Mouse (Mus musculus): ENCODE measurements around the gene Olfr522.

- no peak for TF ChIP-seq POLR2A (IDR thresholded peaks at IDR 0.05; ENCODE audit: low read depth, low read length)
- TF ChIP-seq JUND (conservative IDR thresholded peaks at IDR 0.05; ENCODE audit: low read depth, low read length), result no peak
- TF ChIP-seq TCF12 (IDR thresholded peaks at IDR 0.05; ENCODE audit: low read depth, low read length), result no peak
- TF ChIP-seq MAFK (IDR thresholded peaks at IDR 0.05; ENCODE audit: insufficient replicate concordance, low read length), result no peak
- TF ChIP-seq NELFE (IDR thresholded peaks at IDR 0.05; ENCODE audit: low read depth, low read length), result no peak
- no peak for TF ChIP-seq TBP (conservative IDR thresholded peaks at IDR 0.05; ENCODE audit: low read depth, low read length)
- TF ChIP-seq NRF1 (IDR thresholded peaks at IDR 0.05; ENCODE audit: low read depth, low read length), result no peak
- no peak for TF ChIP-seq CTCF (conservative IDR thresholded peaks at IDR 0.05 in 1 of 2, IDR thresholded peaks at IDR 0.05 in 1 of 2; ENCODE audit: low read depth in 2 of 2, low read length in 2 of 2)
- TF ChIP-seq MAX (IDR thresholded peaks at IDR 0.05; ENCODE audit: low read length), result no peak
- TF ChIP-seq MXI1 (IDR thresholded peaks at IDR 0.05; ENCODE audit: low read depth, low read length), result no peak
- no peak for TF ChIP-seq EP300 (IDR thresholded peaks at IDR 0.05; ENCODE audit: low read length)
- TF ChIP-seq USF1 (IDR thresholded peaks at IDR 0.05; ENCODE audit: low read depth, low read length), result no peak
- TF ChIP-seq ELF1 (IDR thresholded peaks at IDR 0.05; ENCODE audit: low read depth, low read length), result no peak
- no peak for TF ChIP-seq BHLHE40 (IDR thresholded peaks at IDR 0.05; ENCODE audit: low read depth, low read length)
Measured at GRCm38 (mm10) chr7:140201090-140201489, 36.5 kb upstream of the Olfr522 start.

All from CH12.LX (cell line).